Mouse (Mus musculus) liver, postnatal 0 days (tissue): Measurements from ENCODE around the gene BC048403. TPM values are rescaled to one million over a fixed set of nuclear protein-coding genes. Genes with fewer than 3 reads are reported as not detected.
A peak's percentile ranks its signal among the peaks of the same experiment; 100 is the strongest.

Experiments
- ATAC-seq: fragments of 200-750 bp; cut with Nextera tagmentation; 2 replicates; pipeline ENCODE4 v1.8.0; 2017; ENCODE audit warnings: mild to moderate bottlenecking, moderate library complexity
- DNase-seq: peaks from one replicate; pipeline ENCODE4 v3.0.0-alpha.2; 2016
- H3K27ac ChIP-seq: fragments of 300-500 bp; sonication (generic); 2 replicates; pipeline ENCODE4 v1.5.1; 2014; ENCODE audit warnings: antibody characterized with exemption, moderate library complexity, mild to moderate bottlenecking, low read depth
- H3K27me3 ChIP-seq: fragments of 300-500 bp; sonication (generic); 2 replicates; pipeline ENCODE4 v1.6.1; 2014; ENCODE audit warnings: low read length, control low read depth, mixed read lengths; ENCODE audit not compliant: insufficient read depth
- H3K36me3 ChIP-seq: fragments of 300-500 bp; sonication (generic); replicated peaks from 2 replicates; pipeline ENCODE4 v1.6.1; 2014; ENCODE audit warnings: mild to moderate bottlenecking, control low read depth, low read length, moderate library complexity, mixed read lengths; ENCODE audit not compliant: insufficient read depth
- H3K4me1 ChIP-seq: fragments of 300-500 bp; sonication (generic); 2 replicates; pipeline ENCODE4 v1.6.1; 2014; ENCODE audit warnings: antibody characterized with exemption, mild to moderate bottlenecking, control low read depth; ENCODE audit not compliant: insufficient read depth
- H3K4me2 ChIP-seq: fragments of 300-500 bp; sonication (generic); 2 replicates; pipeline ENCODE4 v1.6.1; 2014; ENCODE audit warnings: low read depth, mild to moderate bottlenecking, low read length, moderate library complexity, mixed read lengths
- H3K4me3 ChIP-seq: fragments of 300-500 bp; sonication (generic); 2 replicates; pipeline ENCODE4 v1.5.1; 2014; ENCODE audit warnings: low read depth, low read length
- H3K9ac ChIP-seq: fragments of 300-500 bp; sonication (generic); replicated peaks from 2 replicates; pipeline ENCODE4 v1.6.1; 2014; ENCODE audit warnings: mild to moderate bottlenecking, moderate library complexity
- H3K9me3 ChIP-seq: fragments of 300-500 bp; sonication (generic); 2 replicates; pipeline ENCODE4 v1.6.1; 2016; ENCODE audit warnings: mild to moderate bottlenecking, control low read depth, low read length, mixed read lengths
- CTCF ChIP-seq: sonication (generic); IDR thresholded peaks from 2 replicates; pipeline ENCODE4 v1.5.1; 2016; ENCODE audit warnings: antibody characterized with exemption, low read depth
- EP300 ChIP-seq: IDR thresholded peaks from 2 replicates; pipeline ENCODE4 v1.6.1; 2016; ENCODE audit warnings: antibody characterized with exemption, low read depth, mild to moderate bottlenecking
- WGBS: fragments of 180-500 bp; shearing (Covaris S2); extraction: QIAGEN DNeasy Blood & Tissue Kit; methylation state at CpG from one replicate; pipeline ENCODE4 v1.1.7; 2014; ENCODE audit not compliant: insufficient replicate concordance; 5-methylcytosine and 5-hydroxymethylcytosine counted together
- polyA plus RNA-seq: library from polyadenylated mRNA; unstranded; fragments of >200 nt; fragmentation: Nextera tagmentation; extraction: Ambion mirVana; gene quantifications from 2 replicates; pipeline ENCODE4 v1.2.1, GENCODE M21; 2015

BC048403 gene
- polyA plus RNA-seq, 1 experiment from 2014 or later = 1.9 TPM

DNA sequence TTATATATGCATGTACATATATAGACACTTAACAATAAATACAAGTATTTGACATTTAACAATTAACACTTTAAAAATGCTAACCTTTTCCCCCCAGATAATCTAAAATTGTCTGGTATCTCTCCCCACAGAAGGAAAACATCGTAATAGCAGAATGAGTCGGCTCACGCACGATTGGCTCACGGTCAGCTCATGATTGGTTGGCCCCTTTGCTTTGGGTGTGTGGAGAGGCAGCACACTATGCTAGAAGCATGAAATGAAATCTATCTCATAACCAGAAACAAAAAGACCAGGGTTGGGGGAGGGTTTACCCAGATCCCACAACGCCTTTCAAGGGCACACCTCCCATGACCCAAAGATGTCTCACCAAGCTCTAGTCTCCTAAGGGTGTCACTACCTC, 34.9 kb upstream of the BC048403 start:
- Histone ChIP-seq H3K4me2 (no peak overlapping the region), H3K9me3 (no peaks in the 10 kb centered on the region), H3K27ac (no peak overlapping the region), H3K4me1 (0 out of 2 replicates have a peak, but pooled peaks cover 5% of the 10 kb centered on the region), H3K27me3 (no peaks in the 10 kb centered on the region), H3K9ac (no peak overlapping the region), H3K4me3 (no peak overlapping the region), H3K36me3 (no peaks in the 10 kb centered on the region)
- TF ChIP-seq EP300 (no peak), CTCF (no peak)
- ATAC-seq (no peak), DNase-seq (no peak)
- 67% methylated on average over 6 of the region's 6 CpGs for WGBS

DNA sequence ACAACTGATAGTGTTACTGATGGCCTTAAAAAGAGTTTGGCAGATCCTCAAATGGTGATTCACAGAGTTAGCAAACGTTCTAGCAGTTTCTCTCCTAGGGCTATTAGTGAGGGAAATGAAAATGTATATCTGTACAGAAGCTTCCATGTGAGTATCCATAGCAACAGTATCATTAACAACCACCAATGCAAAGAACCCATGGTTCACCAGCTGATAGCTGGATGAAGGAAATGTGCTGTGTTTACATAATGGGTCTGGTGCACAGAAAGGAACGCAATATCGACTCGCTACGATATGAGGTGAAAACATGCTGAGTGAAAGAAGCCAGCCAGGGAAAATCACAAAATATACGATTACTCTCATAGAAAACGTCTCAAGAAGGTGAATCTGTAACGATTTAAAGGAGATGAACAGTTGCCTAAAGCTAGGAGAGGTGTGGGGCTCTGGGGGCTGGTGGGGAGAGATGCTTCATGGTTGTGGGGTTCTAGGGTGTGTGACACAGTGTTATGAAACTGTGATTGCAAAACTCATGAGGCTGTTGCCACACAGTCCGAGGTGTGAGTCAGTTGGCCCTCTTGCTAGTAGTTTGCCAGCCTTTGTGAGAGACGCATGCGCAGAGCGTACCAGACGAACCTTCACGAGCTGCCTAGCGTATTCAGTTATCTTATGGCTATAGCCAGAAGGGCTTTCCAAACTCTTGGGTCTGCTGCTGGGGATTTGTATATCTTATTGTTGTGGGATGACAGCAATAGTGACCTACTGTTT, 34.2 kb upstream of the BC048403 start:
- WGBS = 72% methylated on average over 15 of the region's 15 CpGs
- ATAC-seq = peak; percentile 80
- Histone ChIP-seq H3K9me3 (no peaks in the 10 kb centered on the region), H3K36me3 (no peaks in the 10 kb centered on the region), H3K4me1 (0 out of 2 replicates have a peak, but pooled peaks cover 5% of the 10 kb centered on the region), H3K9ac (no peak overlapping the region), H3K4me3 (no peak overlapping the region), H3K4me2 (no peak overlapping the region), H3K27ac (no peak overlapping the region), H3K27me3 (no peaks in the 10 kb centered on the region)
- peak; percentile 38 for DNase-seq
- no peak for TF ChIP-seq EP300
- no peak for TF ChIP-seq CTCF

DNA sequence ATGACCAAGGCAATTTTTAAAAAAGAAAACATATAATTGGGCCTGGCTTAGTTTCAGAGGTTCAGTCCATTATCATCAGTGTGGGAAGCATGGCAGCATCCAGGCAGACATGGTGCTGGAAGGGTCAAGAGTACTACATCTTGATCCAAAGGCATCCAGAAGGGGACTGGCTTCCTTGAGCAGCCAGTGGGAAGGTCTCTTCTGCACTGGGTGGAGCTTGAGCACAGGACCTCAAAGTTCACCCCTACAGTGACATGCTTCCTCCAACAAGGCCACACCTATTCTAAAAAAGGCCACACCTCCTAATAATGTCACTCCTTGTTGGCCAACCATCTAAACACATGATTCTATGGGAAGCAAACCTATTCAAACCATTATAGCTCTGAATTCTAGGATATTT, 22.9 kb upstream of the BC048403 start:
- H3K9me3 ChIP-seq = no peaks in the 10 kb centered on the region; the same call in 1 of the 2 replicates
- no peaks in the 10 kb centered on the region for H3K4me1 ChIP-seq
- ATAC-seq (no peak), DNase-seq (no peak)
- H3K4me2 ChIP-seq = no peak overlapping the region
- no peaks in the 10 kb centered on the region for H3K36me3 ChIP-seq
- no peaks in the 10 kb centered on the region for H3K27me3 ChIP-seq
- H3K27ac ChIP-seq = no peak overlapping the region
- no peak overlapping the region for H3K4me3 ChIP-seq
- no peak overlapping the region for H3K9ac ChIP-seq
- TF ChIP-seq CTCF (no peak), EP300 (no peak)

DNA sequence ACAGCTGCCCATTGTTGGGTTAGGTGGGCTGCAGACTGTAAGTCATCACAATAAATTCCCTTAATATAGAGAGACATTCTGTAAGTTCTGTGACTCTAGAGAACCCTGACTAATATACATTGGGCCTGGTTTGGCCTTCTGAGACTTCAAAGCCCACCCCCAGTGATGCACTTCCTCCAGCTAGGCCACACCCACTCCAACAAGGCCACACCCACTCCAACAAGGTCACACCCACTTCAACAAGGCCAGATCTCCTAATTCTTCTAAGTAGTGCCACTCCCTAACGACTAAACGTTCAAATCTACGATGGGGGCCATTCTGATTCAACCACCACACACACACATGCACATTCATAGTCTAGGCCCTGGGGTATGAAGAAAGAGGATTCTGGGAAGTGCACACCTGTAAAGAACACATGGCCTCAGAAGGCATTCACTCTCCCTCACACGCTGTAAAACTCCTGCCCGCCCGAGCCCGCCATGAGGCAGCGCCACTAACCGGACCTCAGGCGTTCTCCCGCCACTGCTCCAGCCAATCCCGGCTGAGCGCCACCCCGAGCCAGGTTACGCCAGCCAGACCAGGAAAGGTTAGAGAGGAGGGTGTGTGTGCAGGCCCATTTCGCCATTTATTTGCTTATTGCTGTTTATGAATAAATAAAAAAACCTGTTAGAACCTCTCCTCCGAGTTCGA, 20.7 kb upstream of the BC048403 start:
- WGBS = 88% methylated on average over 18 of the region's 18 CpGs
- ATAC-seq (no peak), DNase-seq (no peak)
- no peaks in the 10 kb centered on the region; the same call in 1 of the 2 replicates for H3K9me3 ChIP-seq
- no peak overlapping the region for H3K27ac ChIP-seq
- TF ChIP-seq EP300 = no peak
- TF ChIP-seq CTCF = no peak
- no peak overlapping the region for H3K9ac ChIP-seq
- no peaks in the 10 kb centered on the region for H3K27me3 ChIP-seq
- no peaks in the 10 kb centered on the region for H3K4me1 ChIP-seq
- no peak overlapping the region for H3K4me2 ChIP-seq
- no peak overlapping the region for H3K4me3 ChIP-seq
- no peaks in the 10 kb centered on the region for H3K36me3 ChIP-seq

DNA sequence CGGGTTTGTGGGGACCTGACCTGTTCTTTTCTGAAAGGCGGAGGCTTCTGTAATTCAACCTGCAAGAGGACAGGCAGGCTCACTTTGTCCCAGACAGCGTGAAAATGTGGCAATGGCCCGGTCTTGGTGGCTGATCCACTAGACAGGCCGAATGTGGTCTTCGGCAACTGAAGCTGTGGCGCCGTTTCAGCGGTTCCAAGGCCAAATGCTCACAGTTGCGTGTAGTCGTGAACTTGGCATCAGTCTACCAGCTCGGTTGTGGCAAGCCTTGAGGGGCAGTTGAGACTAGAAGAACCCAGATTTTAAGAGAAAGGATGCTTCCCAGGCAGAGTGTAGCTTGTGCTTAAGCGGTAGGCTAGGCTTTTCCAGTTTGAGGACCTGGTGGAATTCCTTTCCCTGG, 19.0 kb upstream of the BC048403 start:
- Histone ChIP-seq H3K9me3 (no peaks in the 10 kb centered on the region; the same call in 1 of the 2 replicates), H3K9ac (no peak overlapping the region), H3K4me1 (no peaks in the 10 kb centered on the region), H3K36me3 (no peaks in the 10 kb centered on the region), H3K27ac (no peak overlapping the region), H3K4me2 (no peak overlapping the region), H3K27me3 (no peaks in the 10 kb centered on the region), H3K4me3 (no peak overlapping the region)
- 86% methylated on average over 13 of the region's 13 CpGs for WGBS
- DNase-seq = no peak
- no peak for ATAC-seq
- TF ChIP-seq CTCF (no peak), EP300 (no peak)

DNA sequence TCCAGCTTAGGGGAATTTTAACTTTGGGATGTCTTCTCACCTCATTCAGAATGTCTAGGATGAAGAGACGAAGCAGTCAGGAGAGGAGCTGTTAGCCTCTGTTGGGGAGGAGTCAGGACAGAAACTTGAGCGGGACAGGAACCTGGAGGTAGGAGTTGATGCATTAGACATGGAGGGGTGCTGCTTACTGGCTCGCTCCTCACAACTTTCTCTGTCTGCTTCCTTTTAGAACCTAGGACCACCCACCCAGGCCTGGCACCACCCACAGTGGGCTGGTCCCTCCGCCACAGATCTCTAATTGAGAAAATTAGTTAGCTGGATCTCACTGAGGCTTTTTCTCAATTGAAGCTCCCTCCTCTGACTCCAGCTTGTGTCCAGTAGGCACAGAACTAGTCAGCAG, 13.2 kb upstream of the BC048403 start:
- 64% methylated on average over 4 of the region's 4 CpGs for WGBS
- no peak for DNase-seq
- H3K27ac ChIP-seq = no peak overlapping the region
- H3K4me3 ChIP-seq = no peak overlapping the region
- H3K9ac ChIP-seq = no peak overlapping the region
- H3K27me3 ChIP-seq = no peaks in the 10 kb centered on the region
- TF ChIP-seq EP300 = no peak
- TF ChIP-seq CTCF = no peak
- ATAC-seq = no peak
- H3K4me1 ChIP-seq = no peaks in the 10 kb centered on the region
- H3K9me3 ChIP-seq = no peaks in the 10 kb centered on the region; the same call in 1 of the 2 replicates
- H3K36me3 ChIP-seq = no peaks in the 10 kb centered on the region
- no peak overlapping the region for H3K4me2 ChIP-seq
